Mouse (Mus musculus): ENCODE data around the gene Grb10. TPM values are rescaled to one million over a fixed set of nuclear protein-coding genes. Genes with fewer than 3 reads are reported as not detected.

Gene Grb10
- 100 to 1,000 TPM; 778 to 813 TPM for total RNA-seq (2021)
- long read RNA-seq, experiment 1, full-length matches to known transcripts, result 12 of 47 reads
- long read RNA-seq, experiment 1, partial matches to known transcripts, result 2 of 47 reads
- long read RNA-seq, experiment 1, other reads (novel, unspliced or antisense), result 33 of 47 reads
- long read RNA-seq, experiment 2, full-length matches to known transcripts, result 26 of 71 reads
- long read RNA-seq, experiment 2, partial matches to known transcripts, result 5 of 71 reads
- long read RNA-seq, experiment 2, other reads (novel, unspliced or antisense), result 40 of 71 reads

- no peak for DNase-seq (ENCODE audit: low spot score in 2 of 2)
Measured at GRCm38 (mm10) chr11:12038470-12038985, at the start of gene Grb10. TSS of gene Grb10 (minus strand) at chr11:12038683.

- DNase-seq (ENCODE audit: low spot score in 2 of 2), result no peak
Measured at GRCm38 (mm10) chr11:12081638-12082037, 43.2 kb upstream of the Grb10 start.

GRCm38 (mm10) chr11:12079231-12079630 lies 40.7 kb upstream of the Grb10 start:
- no peak for DNase-seq (ENCODE audit: low spot score in 2 of 2)

GRCm38 (mm10) chr11:12075449-12075848 lies 37.0 kb upstream of the Grb10 start:
- DNase-seq (ENCODE audit: low spot score in 2 of 2), result no peak

- DNase-seq (ENCODE audit: low spot score in 2 of 2), result no peak
Measured at GRCm38 (mm10) chr11:12073394-12074226, 35.1 kb upstream of the Grb10 start.

GRCm38 (mm10) chr11:12072322-12072721 lies 33.8 kb upstream of the Grb10 start:
- DNase-seq (ENCODE audit: low spot score in 2 of 2), result no peak

- no peak for DNase-seq (ENCODE audit: low spot score in 2 of 2)
Measured at GRCm38 (mm10) chr11:12059005-12059404, 20.5 kb upstream of the Grb10 start.

GRCm38 (mm10) chr11:12048547-12049327 lies 10.3 kb upstream of the Grb10 start:
- no peak for DNase-seq (ENCODE audit: low spot score in 2 of 2)

- no peak for DNase-seq (ENCODE audit: low spot score in 2 of 2)
Measured at GRCm38 (mm10) chr11:12048135-12048534, 9.7 kb upstream of the Grb10 start.

- no peak for DNase-seq (ENCODE audit: low spot score in 2 of 2)
Measured at GRCm38 (mm10) chr11:12044245-12044644, 5.8 kb upstream of the Grb10 start.

GRCm38 (mm10) chr11:12041787-12042186 lies 3.3 kb upstream of the Grb10 start:
- no peak for DNase-seq (ENCODE audit: low spot score in 2 of 2)

- no peak for DNase-seq (ENCODE audit: low spot score in 2 of 2)
Measured at GRCm38 (mm10) chr11:12041379-12041778, 2.9 kb upstream of the Grb10 start.

GRCm38 (mm10) chr11:12040391-12040790 lies 1.9 kb upstream of the Grb10 start:
- no peak for DNase-seq (ENCODE audit: low spot score in 2 of 2)

GRCm38 (mm10) chr11:12039748-12040147 lies 1.3 kb upstream of the Grb10 start:
- peak in 1 of 2 experiments; percentile 27 for DNase-seq (ENCODE audit: low spot score in 2 of 2)

- peak in 1 of 2 experiments; percentile 33 for DNase-seq (ENCODE audit: low spot score in 2 of 2)
Measured at GRCm38 (mm10) chr11:12039098-12039497, 615 bp upstream of the Grb10 start.

GRCm38 (mm10) chr11:12037689-12038469 lies 604 bp downstream of the Grb10 start:
- no peak for DNase-seq (ENCODE audit: low spot score in 2 of 2)

- DNase-seq (ENCODE audit: low spot score in 2 of 2), result peak; percentile 62 to 74
Measured at GRCm38 (mm10) chr11:12037075-12037686, 1.3 kb downstream of the Grb10 start.

GRCm38 (mm10) chr11:12035916-12036910 lies 2.3 kb downstream of the Grb10 start:
- peak in 1 of 2 experiments; percentile 27 for DNase-seq (ENCODE audit: low spot score in 2 of 2)

GRCm38 (mm10) chr11:12035324-12035723 lies 3.2 kb downstream of the Grb10 start:
- DNase-seq (ENCODE audit: low spot score in 2 of 2), result no peak
